Mouse (Mus musculus) neural tube, postnatal 0 days (tissue): Measurements from ENCODE around the gene Nxnl1. TPM values are rescaled to one million over a fixed set of nuclear protein-coding genes. Genes with fewer than 3 reads are reported as not detected.

ENCODE experiments used
- polyA plus RNA-seq: library from polyadenylated mRNA; unstranded; fragments of >200 nt; fragmentation: Nextera tagmentation; extraction: Ambion mirVana; gene quantifications from 2 replicates; pipeline ENCODE4 v1.2.1, GENCODE M21; 2015

The Nxnl1 gene
- 0.05 and 0.17 TPM in 2 replicates for polyA plus RNA-seq

GRCm38 (mm10) chr8:71566501-71566900 is at the start of gene Nxnl1:
Gene Nxnl1, minus strand, starts transcription at chr8:71566601.

GRCm38 (mm10) chr8:71610822-71611651 is 44.6 kb upstream of the Nxnl1 start, which contains the start of gene Colgalt1:
Gene Colgalt1, plus strand, starts transcription at chr8:71610998.

GRCm38 (mm10) chr8:71597451-71597850 is 31.1 kb upstream of the Nxnl1 start, which contains the start of gene Fam129c:
Gene Fam129c, plus strand, starts transcription at chr8:71597648.

GRCm38 (mm10) chr8:71591471-71592373 is 25.3 kb upstream of the Nxnl1 start, which contains the start of gene Pgls:
Gene Pgls, plus strand, starts transcription at chr8:71592176.

DNA sequence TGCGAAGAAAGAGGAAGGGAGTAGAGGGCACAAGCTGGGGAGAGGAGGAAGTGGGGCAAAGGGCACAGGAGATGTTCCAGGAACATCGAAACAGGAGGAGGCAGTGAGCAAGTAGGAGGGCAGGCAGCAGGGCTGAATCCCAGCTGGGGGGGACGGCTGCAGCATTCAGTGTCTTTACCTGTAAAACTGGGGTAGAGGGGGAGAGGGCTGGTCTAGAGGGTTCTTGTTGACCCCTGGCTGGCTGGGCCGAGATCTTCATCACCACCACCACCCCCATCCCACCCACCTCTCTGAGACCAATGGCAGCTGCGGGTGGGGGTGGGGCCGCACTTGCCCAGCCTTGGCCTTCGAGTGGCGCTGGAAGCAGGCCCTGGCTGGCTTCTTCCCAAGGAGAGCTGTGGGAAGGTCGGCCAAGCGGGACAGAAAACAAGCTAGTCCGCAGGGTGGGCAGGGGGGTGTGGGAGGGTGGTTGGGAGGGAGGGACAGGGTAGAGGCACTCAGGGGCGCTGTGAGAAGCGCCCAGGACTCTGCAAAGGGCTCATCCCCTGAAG is 2.1 kb upstream of the Nxnl1 start, which contains the start of gene Slc27a1:
Gene Slc27a1, plus strand, starts transcription at position 496 of the 551 bp plus-strand sequence.

GRCm38 (mm10) chr8:71558071-71558957 is 8.1 kb downstream of the Nxnl1 start, which contains the start of gene Tmem221:
Gene Tmem221, minus strand, starts transcription at chr8:71558871.

DNA sequence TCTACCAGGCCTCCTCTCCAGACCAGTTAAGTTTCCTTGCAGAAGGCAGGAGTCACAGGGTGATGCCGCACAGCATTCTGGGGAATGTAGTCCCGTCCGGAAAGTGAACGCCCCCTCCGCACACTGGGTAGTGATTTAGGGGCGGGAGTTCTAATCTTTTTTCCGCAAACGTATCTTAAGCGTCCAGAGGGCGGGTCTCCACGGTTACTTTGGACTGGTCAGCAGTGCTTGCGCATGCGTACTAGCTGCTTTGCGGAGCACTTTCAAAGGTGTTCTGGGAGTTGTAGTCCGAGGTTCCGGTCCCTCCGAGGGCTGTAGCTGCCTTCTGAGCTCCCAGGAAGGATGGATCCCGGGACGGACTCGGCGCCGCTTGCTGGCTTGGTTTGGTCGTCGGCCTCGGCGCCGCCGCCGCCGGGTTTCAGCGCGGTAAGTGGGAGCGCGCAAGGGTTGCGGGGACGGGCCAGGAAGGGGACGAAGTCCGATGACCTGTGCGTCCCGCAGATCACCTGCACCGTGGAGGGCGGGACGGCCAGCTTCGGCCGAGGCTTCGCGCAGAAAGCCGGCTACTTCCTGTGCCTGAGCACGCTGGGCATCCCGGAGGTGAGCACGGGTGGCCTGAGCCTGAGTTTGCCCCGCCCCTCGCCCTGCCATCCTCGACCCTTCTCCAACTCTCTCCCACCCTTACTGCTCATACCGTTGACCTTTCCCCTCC is 23.6 kb downstream of the Nxnl1 start, which contains the start of gene Mvb12a:
Gene Mvb12a, plus strand, starts transcription at position 291 of the 712 bp plus-strand sequence.

GRCm38 (mm10) chr8:71537028-71537867 is 29.2 kb downstream of the Nxnl1 start, which contains the start of gene Bst2:
Gene Bst2, minus strand, starts transcription at chr8:71537456.

GRCm38 (mm10) chr8:71525226-71526050 is 41.0 kb downstream of the Nxnl1 start, which contains the start of gene Ccdc194:
Gene Ccdc194, minus strand, starts transcription at chr8:71525711.

DNA sequence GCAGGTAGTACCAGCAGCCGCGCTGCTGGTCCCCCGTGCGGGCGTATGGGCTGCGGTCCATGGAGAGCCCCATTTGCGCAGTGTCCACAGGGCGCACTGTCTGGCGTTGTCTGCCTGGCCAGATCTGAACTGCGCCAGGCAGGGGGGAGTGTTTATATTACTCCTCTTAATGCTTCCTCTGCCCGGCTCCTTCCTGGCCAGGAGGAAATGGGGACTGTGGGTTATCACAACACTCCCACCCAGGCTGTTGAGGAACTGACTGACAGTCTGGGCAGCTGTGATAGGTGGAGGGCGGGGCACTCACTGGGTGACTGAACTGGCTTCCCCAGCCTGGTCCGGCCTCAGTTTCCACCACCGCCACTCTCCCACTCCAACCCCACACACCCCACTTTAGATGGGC is 54.8 kb downstream of the Nxnl1 start, which contains the start of gene Plvap:
Gene Plvap, minus strand, starts transcription at position 109 of the 400 bp plus-strand sequence.

Other genes with a start within 250 kb of the Nxnl1 start
- gene Use1, start 199.8 kb downstream of the Nxnl1 start, polyA plus RNA-seq, result 130 and 134 TPM in 2 replicates
- 7.0 and 7.8 TPM in 2 replicates for gene Ocel1, start 195.3 kb downstream of the Nxnl1 start, polyA plus RNA-seq
- 38.2 and 41.9 TPM in 2 replicates for gene Nr2f6, start 184.6 kb downstream of the Nxnl1 start, polyA plus RNA-seq
- gene Ushbp1, start 170.8 kb downstream of the Nxnl1 start, polyA plus RNA-seq, result 4.2 and 5.3 TPM in 2 replicates
- gene Babam1, start 169.7 kb downstream of the Nxnl1 start, polyA plus RNA-seq, result 92.1 and 102 TPM in 2 replicates
- 2.6 TPM in 2 replicates for gene Ankle1, start 160.6 kb downstream of the Nxnl1 start, polyA plus RNA-seq
- gene Abhd8, start 102.9 kb downstream of the Nxnl1 start, polyA plus RNA-seq, result 185 and 196 TPM in 2 replicates
- 148 and 173 TPM in 2 replicates for gene Mrpl34, start 101.6 kb downstream of the Nxnl1 start, polyA plus RNA-seq
- 259 and 265 TPM in 2 replicates for gene Dda1, start 97.4 kb downstream of the Nxnl1 start, polyA plus RNA-seq
- gene Ano8, start 80.6 kb downstream of the Nxnl1 start, polyA plus RNA-seq, result 8.4 and 10.0 TPM in 2 replicates
- 18.4 and 18.7 TPM in 2 replicates for gene Gtpbp3, start 78.5 kb downstream of the Nxnl1 start, polyA plus RNA-seq
- gene Plvap, start 54.8 kb downstream of the Nxnl1 start, polyA plus RNA-seq, result 15.4 and 15.8 TPM in 2 replicates
- not detected in 2 replicates for gene Ccdc194, start 40.9 kb downstream of the Nxnl1 start, polyA plus RNA-seq
- gene Bst2, start 29.1 kb downstream of the Nxnl1 start, polyA plus RNA-seq, result 24.3 and 26.4 TPM in 2 replicates
- gene Mvb12a, start 23.7 kb downstream of the Nxnl1 start, polyA plus RNA-seq, result 89.4 and 91.4 TPM in 2 replicates
- 0.28 and 0.40 TPM in 2 replicates for gene Tmem221, start 7.7 kb downstream of the Nxnl1 start, polyA plus RNA-seq
- 143 and 156 TPM in 2 replicates for gene Slc27a1, start 2.3 kb upstream of the Nxnl1 start, polyA plus RNA-seq
- 262 and 266 TPM in 2 replicates for gene Pgls, start 25.6 kb upstream of the Nxnl1 start, polyA plus RNA-seq
- 6.7 and 7.2 TPM in 2 replicates for gene Fam129c, start 31.0 kb upstream of the Nxnl1 start, polyA plus RNA-seq
- 64.4 and 77.9 TPM in 2 replicates for gene Colgalt1, start 44.4 kb upstream of the Nxnl1 start, polyA plus RNA-seq
- 15.7 and 19.2 TPM in 2 replicates for gene Unc13a, start 105.2 kb upstream of the Nxnl1 start, polyA plus RNA-seq
- gene Jak3, start 109.7 kb upstream of the Nxnl1 start, polyA plus RNA-seq, result 7.6 and 8.0 TPM in 2 replicates
- 1.5 and 2.0 TPM in 2 replicates for gene Insl3, start 122.6 kb upstream of the Nxnl1 start, polyA plus RNA-seq
- 0.47 and 0.90 TPM in 2 replicates for gene B3gnt3, start 135.2 kb upstream of the Nxnl1 start, polyA plus RNA-seq
- 56.6 and 70.9 TPM in 2 replicates for gene Fcho1, start 159.1 kb upstream of the Nxnl1 start, polyA plus RNA-seq